Mouse (Mus musculus) MEL (cell line): Measurements from ENCODE around the gene Evi2a. TPM values are rescaled to one million over a fixed set of nuclear protein-coding genes. Genes with fewer than 3 reads are reported as not detected.

Experiments used
- DNase-seq: peaks from one replicate; pipeline ENCODE4 v3.0.0; 2011; ENCODE audit warnings: low read depth, low spot score
- H3K27ac ChIP-seq: 2 replicates; pipeline ENCODE4 v1.5.1; 2012; ENCODE audit warnings: low read depth, mild to moderate bottlenecking, control low read depth, low read length, moderate library complexity; ENCODE audit not compliant: control insufficient read depth
- H3K27me3 ChIP-seq, 2 experiments: fragments of 150-350 bp in 1 of 2; sonication (generic) in 1 of 2; 2 replicates each; pipeline ENCODE4 v1.6.1; 2012; ENCODE audit warnings: low read length in 2 of 2, mild to moderate bottlenecking in 2 of 2, improper control_type of control experiment in 1 of 2, moderate library complexity in 1 of 2; ENCODE audit not compliant: insufficient read depth in 2 of 2, control insufficient read depth in 1 of 2
- H3K36me3 ChIP-seq, 2 experiments: 2 replicates each; pipeline ENCODE4 v1.6.1; 2012 to 2014; ENCODE audit warnings: low read length in 2 of 2, improper control_type of control experiment in 1 of 2, inconsistent platforms in 1 of 2, mild to moderate bottlenecking in 1 of 2; ENCODE audit not compliant: insufficient read depth in 2 of 2, control insufficient read depth in 1 of 2
- H3K4me1 ChIP-seq, 2 experiments: fragments of 150-350 bp in 1 of 2; sonication (generic) in 1 of 2; 2 replicates each; pipeline ENCODE4 v1.6.1; 2012; ENCODE audit warnings: low read length in 2 of 2, improper control_type of control experiment in 1 of 2, mild to moderate bottlenecking in 1 of 2; ENCODE audit not compliant: insufficient read depth in 2 of 2, control insufficient read depth in 1 of 2
- H3K4me3 ChIP-seq, 2 experiments: fragments of 150-350 bp in 1 of 2; sonication (generic) in 1 of 2; 2 replicates each; pipeline ENCODE4 v1.5.1; 2012; ENCODE audit warnings: low read depth in 2 of 2, low read length in 2 of 2, mild to moderate bottlenecking in 2 of 2, moderate library complexity in 2 of 2, control low read depth in 1 of 2, improper control_type of control experiment in 1 of 2; ENCODE audit not compliant: control insufficient read depth in 1 of 2, insufficient read depth in 1 of 2
- H3K79me2 ChIP-seq: 2 replicates; pipeline ENCODE4 v1.6.1; 2012; ENCODE audit warnings: mild to moderate bottlenecking, low read length, moderate library complexity; ENCODE audit not compliant: control insufficient read depth, poor library complexity, insufficient read depth
- H3K9ac ChIP-seq: 2 replicates; pipeline ENCODE4 v1.6.1; 2012; ENCODE audit warnings: low read depth, mild to moderate bottlenecking, control low read depth, low read length, moderate library complexity; ENCODE audit not compliant: control insufficient read depth, poor library complexity, severe bottlenecking
- H3K9me3 ChIP-seq: fragments of 150-350 bp; sonication (generic); replicated peaks from 2 replicates; pipeline ENCODE4 v1.6.1; 2012; ENCODE audit warnings: mild to moderate bottlenecking, low read length, improper control_type of control experiment, moderate library complexity; ENCODE audit not compliant: insufficient read depth
- CTCF ChIP-seq, 3 experiments: IDR thresholded peaks in 2 of 3; conservative IDR thresholded peaks in 1 of 3; 2 replicates each; pipeline ENCODE4 v1.5.1; 2011 to 2012; ENCODE audit warnings: low read length in 3 of 3, low read depth in 2 of 3, mild to moderate bottlenecking in 2 of 3, improper control_type of control experiment in 1 of 3, inconsistent platforms in 1 of 3, mixed read lengths in 1 of 3, moderate library complexity in 1 of 3; ENCODE audit not compliant: control insufficient read depth in 1 of 3, insufficient read depth in 1 of 3, poor library complexity in 1 of 3, severe bottlenecking in 1 of 3
- E2F4 ChIP-seq: IDR thresholded peaks from 2 replicates; pipeline ENCODE4 v1.6.1; 2011; ENCODE audit warnings: low read depth, low read length, improper control_type of control experiment, borderline replicate concordance
- ELF1 ChIP-seq: IDR thresholded peaks from 2 replicates; pipeline ENCODE4 v1.6.1; 2014; ENCODE audit warnings: low read depth, mild to moderate bottlenecking, inconsistent platforms, low read length, improper control_type of control experiment, moderate library complexity
- EP300 ChIP-seq, 2 experiments: IDR thresholded peaks; 2 replicates each; pipeline ENCODE4 v1.6.1; 2011; ENCODE audit warnings: improper control_type of control experiment in 2 of 2, low read length in 2 of 2, low read depth in 1 of 2, mild to moderate bottlenecking in 1 of 2
- ETS1 ChIP-seq: IDR thresholded peaks from 2 replicates; pipeline ENCODE4 v1.6.1; 2012; ENCODE audit warnings: low read depth, mild to moderate bottlenecking, inconsistent platforms, low read length, improper control_type of control experiment, moderate library complexity
- GABPA ChIP-seq: IDR thresholded peaks from 2 replicates; pipeline ENCODE4 v1.6.1; 2012; ENCODE audit warnings: low read depth, mild to moderate bottlenecking, inconsistent platforms, low read length, improper control_type of control experiment, moderate library complexity
- GATA1 ChIP-seq: IDR thresholded peaks from 2 replicates; pipeline ENCODE4 v1.6.1; 2011; ENCODE audit warnings: low read depth, low read length, improper control_type of control experiment
- HCFC1 ChIP-seq: IDR thresholded peaks from 2 replicates; pipeline ENCODE4 v1.6.1; 2012; ENCODE audit warnings: low read depth, mild to moderate bottlenecking, inconsistent platforms, low read length, improper control_type of control experiment, moderate library complexity
- JUND ChIP-seq: IDR thresholded peaks from 2 replicates; pipeline ENCODE4 v1.6.1; 2011; ENCODE audit warnings: low read depth, mild to moderate bottlenecking, improper control_type of control experiment, low read length
- KAT2A ChIP-seq: conservative IDR thresholded peaks from 2 replicates; pipeline ENCODE4 v1.6.1; 2012; ENCODE audit warnings: low read depth, low read length, improper control_type of control experiment, inconsistent platforms
- MAX ChIP-seq: IDR thresholded peaks from 2 replicates; pipeline ENCODE4 v1.6.1; 2011; ENCODE audit warnings: low read length, improper control_type of control experiment
- MAZ ChIP-seq: IDR thresholded peaks from 2 replicates; pipeline ENCODE4 v1.6.1; 2012; ENCODE audit warnings: low read depth, mild to moderate bottlenecking, inconsistent platforms, low read length, improper control_type of control experiment
- MYB ChIP-seq: IDR thresholded peaks from 2 replicates; pipeline ENCODE4 v1.6.1; 2011; ENCODE audit warnings: mild to moderate bottlenecking, low read depth, low read length, improper control_type of control experiment
- MYC ChIP-seq: IDR thresholded peaks from 2 replicates; pipeline ENCODE4 v1.6.1; 2011; ENCODE audit warnings: low read depth, mild to moderate bottlenecking, low read length, improper control_type of control experiment, moderate library complexity
- NELFE ChIP-seq: IDR thresholded peaks from 2 replicates; pipeline ENCODE4 v1.6.1; 2011; ENCODE audit warnings: low read depth, low read length, improper control_type of control experiment
- POLR2A ChIP-seq, 2 experiments: IDR thresholded peaks; 2 replicates each; pipeline ENCODE4 v1.6.1; 2011 to 2012; ENCODE audit warnings: low read length in 2 of 2, mild to moderate bottlenecking in 2 of 2, control low read depth in 1 of 2, improper control_type of control experiment in 1 of 2, low read depth in 1 of 2, moderate library complexity in 1 of 2; ENCODE audit not compliant: control insufficient read depth in 1 of 2, insufficient read depth in 1 of 2, poor library complexity in 1 of 2
- POLR2AphosphoS2 ChIP-seq: IDR thresholded peaks from 2 replicates; pipeline ENCODE4 v1.6.1; 2011; ENCODE audit warnings: low read length, improper control_type of control experiment
- RCOR1 ChIP-seq: IDR thresholded peaks from 2 replicates; pipeline ENCODE4 v1.6.1; 2012; ENCODE audit warnings: low read depth, mild to moderate bottlenecking, inconsistent platforms, low read length, improper control_type of control experiment
- SMC3 ChIP-seq: IDR thresholded peaks from 2 replicates; pipeline ENCODE4 v1.6.1; 2011; ENCODE audit warnings: low read depth, low read length, improper control_type of control experiment
- TBP ChIP-seq: IDR thresholded peaks from 2 replicates; pipeline ENCODE4 v1.8.0; 2011; ENCODE audit warnings: low read depth, low read length, improper control_type of control experiment
- TCF12 ChIP-seq: IDR thresholded peaks from 2 replicates; pipeline ENCODE4 v1.6.1; 2014; ENCODE audit warnings: low read depth, mild to moderate bottlenecking, inconsistent platforms, low read length, improper control_type of control experiment, moderate library complexity
- USF1 ChIP-seq: IDR thresholded peaks from 2 replicates; pipeline ENCODE4 v1.6.1; 2014; ENCODE audit warnings: low read depth, mild to moderate bottlenecking, inconsistent platforms, low read length, improper control_type of control experiment, moderate library complexity
- USF2 ChIP-seq, 2 experiments: IDR thresholded peaks; 2 replicates each; pipeline ENCODE4 v1.6.1; 2011 to 2012; ENCODE audit warnings: improper control_type of control experiment in 2 of 2, low read length in 2 of 2, borderline replicate concordance in 1 of 2, inconsistent platforms in 1 of 2, low read depth in 1 of 2, mild to moderate bottlenecking in 1 of 2; ENCODE audit not compliant: insufficient read depth in 1 of 2
- ZMIZ1 ChIP-seq: IDR thresholded peaks from 2 replicates; pipeline ENCODE4 v1.6.1; 2012; ENCODE audit warnings: low read depth, mild to moderate bottlenecking, inconsistent platforms, low read length, improper control_type of control experiment, moderate library complexity
- polyA plus RNA-seq, 2 experiments: library from polyadenylated mRNA; stranded (reverse) in 1 of 2; unstranded in 1 of 2; fragments of >175 nt in 1 of 2; fragments of >200 nt in 1 of 2; gene quantifications; 2 replicates each; pipeline versions ENCODE4 v1.2.1 to v1.2.4; 2012; ENCODE audit warnings: low replicate concordance in 2 of 2, low read depth in 1 of 2; ENCODE audit not compliant: insufficient read length in 2 of 2, insufficient read depth in 1 of 2, missing spikeins in 1 of 2
- total RNA-seq: library from RNA; depleted of rRNA; stranded (reverse); fragments of 300-350 nt; gene quantifications from 2 replicates; pipeline ENCODE4 v1.2.3, GENCODE M21; 2012

The Evi2a gene
- total and polyA plus RNA-seq, 3 experiments = 0.18 to 0.19 TPM; not detected in 1

DNA sequence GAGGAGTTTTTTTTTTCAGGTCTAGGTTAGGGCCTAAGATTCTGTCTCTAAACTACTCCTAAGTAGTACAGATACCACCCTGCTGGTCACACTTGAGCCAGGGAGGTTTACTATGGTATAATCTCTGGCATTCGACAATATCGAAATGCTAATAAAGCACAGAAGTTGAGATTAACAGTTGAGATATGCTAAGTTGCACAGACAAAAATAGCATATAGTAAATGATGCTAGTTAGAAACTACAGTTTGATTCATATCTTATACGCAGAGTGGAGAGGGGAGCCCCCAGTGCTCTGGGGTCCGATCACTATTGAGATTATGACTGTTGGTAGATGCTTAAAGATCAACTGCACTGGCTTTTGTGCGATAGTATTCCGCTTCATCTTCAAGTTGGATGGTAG lies 1.2 kb downstream of the Evi2a start:
- H3K27ac ChIP-seq = no peak overlapping the region
- no peak for DNase-seq
- TF ChIP-seq POLR2A (IDR thresholded peaks at IDR 0.05; ENCODE audit: control insufficient read depth in 1 of 2, insufficient read depth in 1 of 2, low read depth in 1 of 2, low read length in 2 of 2, poor library complexity in 1 of 2) = no peak
- TF ChIP-seq E2F4 = no peak
- TF ChIP-seq HCFC1 = no peak
- no peak for TF ChIP-seq MAX
- no peak for TF ChIP-seq ZMIZ1
- H3K4me3 ChIP-seq = no peak overlapping the region
- peaks cover 22% of the 10 kb centered on the region in 2 experiments for H3K4me1 ChIP-seq
- H3K9ac ChIP-seq = no peak overlapping the region
- H3K9me3 ChIP-seq = no peaks in the 10 kb centered on the region
- no peaks in the 10 kb centered on the region for H3K27me3 ChIP-seq
- H3K79me2 ChIP-seq = no peaks in the 10 kb centered on the region
- peaks cover 0 to 37% of the 10 kb centered on the region in 2 experiments; a peak in 2 of 4 replicates for H3K36me3 ChIP-seq

DNA sequence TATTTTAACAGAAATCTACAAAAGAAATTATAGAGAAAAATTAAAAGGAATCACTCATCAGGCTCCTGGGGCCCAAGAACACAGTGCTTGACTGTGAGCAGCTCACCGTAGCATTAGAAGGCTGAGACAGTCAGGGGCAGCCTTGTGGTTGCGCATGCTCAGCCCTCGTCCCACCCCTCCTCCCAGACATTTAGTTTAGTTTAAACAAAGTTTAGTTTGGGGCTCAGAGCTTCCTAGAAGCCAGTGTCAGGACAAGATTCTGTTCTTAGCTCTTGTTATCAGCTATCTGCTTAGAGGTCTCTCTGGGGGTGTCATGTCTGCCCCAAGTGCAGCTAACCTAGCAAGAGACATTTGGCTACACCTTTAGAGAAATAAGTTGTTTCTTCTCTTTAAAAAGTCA lies 1.8 kb downstream of the Evi2a start:
- DNase-seq = no peak
- peaks cover 24 to 27% of the 10 kb centered on the region in 2 experiments for H3K4me1 ChIP-seq

DNA sequence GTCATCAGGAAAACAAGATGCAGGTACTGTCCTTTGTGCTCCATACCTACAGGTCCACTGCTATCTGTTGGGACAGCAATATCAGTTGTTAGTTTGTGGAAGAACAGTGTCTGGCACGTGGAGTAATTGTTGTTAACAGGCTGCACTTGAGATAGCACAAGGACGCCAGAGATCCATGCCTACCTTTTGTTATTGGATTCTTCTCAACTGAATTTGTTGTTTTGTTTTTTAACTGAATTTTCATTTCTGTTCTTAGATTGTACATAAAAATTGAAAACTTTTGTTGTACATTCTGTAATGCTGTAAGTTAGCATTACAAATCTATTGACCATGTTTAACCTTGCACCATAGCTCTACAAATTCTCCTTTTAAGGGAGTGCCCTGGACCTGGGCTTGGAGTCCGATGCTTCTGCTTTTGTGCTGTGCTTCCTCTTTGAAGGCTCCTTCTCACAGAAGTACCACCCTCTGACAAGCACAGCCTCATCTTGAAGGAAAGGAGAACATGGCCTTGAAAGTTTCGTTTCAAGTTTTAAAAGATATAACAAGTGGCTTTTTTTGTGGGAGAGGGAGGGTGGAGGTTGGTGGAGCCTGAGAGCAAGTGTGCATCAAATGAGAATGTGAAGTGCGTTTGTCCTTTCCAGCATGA lies 2.5 kb downstream of the Evi2a start:
- Histone ChIP-seq H3K9ac (peak overlapping the region; percentile 65), H3K4me1 (peaks cover 24 to 27% of the 10 kb centered on the region in 2 experiments), H3K27me3 (no peaks in the 10 kb centered on the region), H3K79me2 (peaks cover 4% of the 10 kb centered on the region), H3K9me3 (no peaks in the 10 kb centered on the region), H3K36me3 (peaks cover 0 to 42% of the 10 kb centered on the region in 2 experiments; a peak in 2 of 4 replicates), H3K4me3 (peak overlapping the region; percentile 48 to 58), H3K27ac (peak overlapping the region; percentile 80)
- DNase-seq = peak; percentile 93
- TF ChIP-seq TBP (no peak), JUND (no peak), POLR2A (IDR thresholded peaks at IDR 0.05; ENCODE audit: control insufficient read depth in 1 of 2, insufficient read depth in 1 of 2, low read depth in 1 of 2, low read length in 2 of 2, poor library complexity in 1 of 2) (no peak), USF2 (IDR thresholded peaks at IDR 0.05; ENCODE audit: borderline replicate concordance in 1 of 2, insufficient read depth in 1 of 2, low read depth in 1 of 2, low read length in 2 of 2) (no peak), RCOR1 (no peak; the same call in 1 of the 2 replicates), MAZ (0 out of 2 replicates have a peak, but pooled peaks have one; percentile 57), POLR2AphosphoS2 (no peak), MYC (peak; percentile 90), E2F4 (no peak), TCF12 (no peak), SMC3 (no peak), ZMIZ1 (no peak), CTCF (IDR thresholded peaks at IDR 0.05 in 2 of 3, conservative IDR thresholded peaks at IDR 0.05 in 1 of 3; ENCODE audit: control insufficient read depth in 1 of 3, insufficient read depth in 1 of 3, low read depth in 2 of 3, low read length in 3 of 3, poor library complexity in 1 of 3, severe bottlenecking in 1 of 3) (no peak), MYB (no peak), USF1 (no peak), GATA1 (no peak), EP300 (IDR thresholded peaks at IDR 0.05; ENCODE audit: low read depth in 1 of 2, low read length in 2 of 2) (peak in 1 of 2 experiments; percentile 22; a peak in 2 of 4 replicates), KAT2A (no peak), ETS1 (peak; percentile 30; the same call in 1 of the 2 replicates), GABPA (no peak), ELF1 (0 out of 2 replicates have a peak, but pooled peaks have one; percentile 11), MAX (peak; percentile 75)

More for the DNA sequence above, 1.8 kb downstream of the Evi2a start:
- H3K4me3 ChIP-seq = no peak overlapping the region; a peak in 1 of 4 replicates
- H3K9me3 ChIP-seq = no peaks in the 10 kb centered on the region
- peaks cover 0 to 42% of the 10 kb centered on the region in 2 experiments; a peak in 2 of 4 replicates for H3K36me3 ChIP-seq
- TF ChIP-seq RCOR1 (0 out of 2 replicates have a peak, but pooled peaks have one; percentile 13), NELFE (no peak)
- H3K9ac ChIP-seq = no peak overlapping the region
- H3K27ac ChIP-seq = peak overlapping the region; percentile 3
- H3K79me2 ChIP-seq = no peaks in the 10 kb centered on the region
- no peaks in the 10 kb centered on the region for H3K27me3 ChIP-seq
